Mouse (Mus musculus) heart, embryonic 14.5 days (tissue): Measurements from ENCODE around the gene Dcpp1. TPM values are rescaled to one million over a fixed set of nuclear protein-coding genes. Genes with fewer than 3 reads are reported as not detected.
A peak's percentile ranks its signal among the peaks of the same experiment; 100 is the strongest.

Source experiments
- ATAC-seq: fragments of 200-750 bp; cut with Nextera tagmentation; 2 replicates; pipeline ENCODE4 v1.8.0; 2017; ENCODE audit warnings: low read depth, moderate TSS enrichment; ENCODE audit not compliant: insufficient number of reproducible peaks, insufficient read depth, low FRiP score
- H3K27ac ChIP-seq, 2 experiments: fragments of 200-500 bp in 1 of 2; fragments of 300-500 bp in 1 of 2; sonication (generic) in 1 of 2; replicated peaks in 1 of 2; 2 replicates each; pipeline ENCODE4 v1.5.1; 2012 to 2014; ENCODE audit warnings: low read depth in 2 of 2, low read length in 2 of 2, control low read depth in 1 of 2, mild to moderate bottlenecking in 1 of 2, mixed read lengths in 1 of 2; ENCODE audit not compliant: control insufficient read depth in 1 of 2, insufficient read depth in 1 of 2
- H3K27me3 ChIP-seq: fragments of 300-500 bp; sonication (generic); 2 replicates; pipeline ENCODE4 v1.6.1; 2014; ENCODE audit warnings: mild to moderate bottlenecking, low read length, control low read depth; ENCODE audit not compliant: control insufficient read depth, insufficient read depth
- H3K36me3 ChIP-seq: fragments of 300-500 bp; sonication (generic); 2 replicates; pipeline ENCODE4 v1.6.1; 2014; ENCODE audit warnings: mild to moderate bottlenecking, control low read depth, low read length, mixed read lengths; ENCODE audit not compliant: control insufficient read depth, insufficient read depth
- H3K4me1 ChIP-seq, 2 experiments: fragments of 200-500 bp in 1 of 2; fragments of 300-500 bp in 1 of 2; sonication (generic) in 1 of 2; 2 replicates each; pipeline ENCODE4 v1.6.1; 2012 to 2014; ENCODE audit warnings: low read length in 2 of 2, control low read depth in 1 of 2, mixed read lengths in 1 of 2; ENCODE audit not compliant: control insufficient read depth in 2 of 2, insufficient read depth in 2 of 2
- H3K4me2 ChIP-seq: fragments of 300-500 bp; sonication (generic); 2 replicates; pipeline ENCODE4 v1.6.1; 2014; ENCODE audit warnings: mild to moderate bottlenecking, low read length
- H3K4me3 ChIP-seq, 2 experiments: fragments of 200-500 bp in 1 of 2; fragments of 300-500 bp in 1 of 2; sonication (generic) in 1 of 2; 2 replicates each; pipeline ENCODE4 v1.5.1; 2012 to 2014; ENCODE audit warnings: low read length in 2 of 2, mild to moderate bottlenecking in 2 of 2, control low read depth in 1 of 2, low read depth in 1 of 2, moderate library complexity in 1 of 2; ENCODE audit not compliant: control insufficient read depth in 1 of 2, insufficient read depth in 1 of 2
- H3K9ac ChIP-seq: fragments of 300-500 bp; sonication (generic); 2 replicates; pipeline ENCODE4 v1.6.1; 2014; ENCODE audit warnings: mild to moderate bottlenecking, low read length
- H3K9me3 ChIP-seq: fragments of 300-500 bp; sonication (generic); 2 replicates; pipeline ENCODE4 v1.6.1; 2016; ENCODE audit warnings: low read length, control low read depth; ENCODE audit not compliant: control insufficient read depth
- whole genome bisulfite sequencing: fragments of 180-500 bp; shearing (Covaris S2); extraction: QIAGEN DNeasy Blood & Tissue Kit; methylation state at CpG from one replicate; pipeline ENCODE4 v1.1.7; 2014; 5-methylcytosine and 5-hydroxymethylcytosine counted together
- polyA plus RNA-seq: library from polyadenylated mRNA; unstranded; fragments of >200 nt; fragmentation: Nextera tagmentation; extraction: Ambion mirVana; gene quantifications from 2 replicates; pipeline ENCODE4 v1.2.1, GENCODE M21; 2014

The Dcpp1 gene
- polyA plus RNA-seq, 1 experiment from 2014 or later: not detected

GRCm38 (mm10) chr17:23850853-23851749 is 29.6 kb upstream of the Dcpp1 start:
- WGBS: 48% methylated on average over 18 of the region's 19 CpGs
- Histone ChIP-seq H3K9ac (no peak overlapping the region), H3K27me3 (no peaks in the 10 kb centered on the region), H3K36me3 (no peaks in the 10 kb centered on the region), H3K9me3 (no peaks in the 10 kb centered on the region), H3K27ac (no peak overlapping the region), H3K4me3 (no peak overlapping the region), H3K4me1 (peaks cover 5 to 7% of the 10 kb centered on the region in 2 experiments), H3K4me2 (no peak overlapping the region)
- no peak for ATAC-seq

GRCm38 (mm10) chr17:23853292-23853691 is 27.4 kb upstream of the Dcpp1 start:
- no peak for ATAC-seq
- Histone ChIP-seq H3K4me2 (no peak overlapping the region), H3K4me3 (no peak overlapping the region), H3K27me3 (no peaks in the 10 kb centered on the region), H3K9ac (no peak overlapping the region), H3K4me1 (peaks cover 5 to 7% of the 10 kb centered on the region in 2 experiments), H3K9me3 (no peaks in the 10 kb centered on the region), H3K36me3 (no peaks in the 10 kb centered on the region), H3K27ac (no peak overlapping the region)
- WGBS: 42% methylated on average over 5 of the region's 5 CpGs

DNA sequence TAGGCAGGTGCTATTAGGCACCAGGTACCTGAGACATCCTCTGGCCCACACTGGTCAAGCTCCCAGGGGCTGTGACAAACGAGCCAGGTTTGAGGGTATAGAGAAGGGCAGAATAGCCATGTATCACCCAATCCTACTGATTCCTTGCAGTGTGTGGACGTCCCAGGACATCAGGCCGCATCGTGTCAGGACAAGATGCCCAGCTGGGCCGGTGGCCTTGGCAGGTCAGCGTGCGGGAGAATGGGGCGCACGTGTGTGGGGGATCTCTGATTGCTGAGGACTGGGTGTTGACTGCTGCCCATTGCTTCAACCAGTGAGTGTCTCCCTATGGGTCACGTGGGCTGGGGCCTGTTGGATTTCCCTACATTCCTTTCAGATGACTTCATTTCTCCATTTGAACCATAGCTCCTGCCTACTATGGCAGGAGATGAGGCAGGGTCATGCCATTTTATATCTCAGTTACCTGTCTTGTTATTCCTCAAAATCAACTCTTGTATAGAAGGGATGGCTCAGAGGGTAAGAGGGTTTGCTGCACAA is 26.4 kb upstream of the Dcpp1 start:
- no peak overlapping the region for H3K9ac ChIP-seq
- peaks cover 5 to 7% of the 10 kb centered on the region in 2 experiments for H3K4me1 ChIP-seq
- H3K4me2 ChIP-seq: no peak overlapping the region
- H3K27ac ChIP-seq: no peak overlapping the region; a peak in 1 of 4 replicates
- H3K4me3 ChIP-seq: no peak overlapping the region
- no peaks in the 10 kb centered on the region for H3K9me3 ChIP-seq
- 50% methylated on average over 10 of the region's 10 CpGs for WGBS
- no peaks in the 10 kb centered on the region for H3K27me3 ChIP-seq
- 0 out of 2 replicates have a peak, but pooled peaks have one; percentile 25 for ATAC-seq
- H3K36me3 ChIP-seq: no peaks in the 10 kb centered on the region

GRCm38 (mm10) chr17:23857193-23857592 is 23.5 kb upstream of the Dcpp1 start:
- ATAC-seq: no peak
- H3K9me3 ChIP-seq: no peaks in the 10 kb centered on the region
- no peak overlapping the region for H3K27ac ChIP-seq
- no peak overlapping the region for H3K9ac ChIP-seq
- WGBS: 81% methylated on average over 6 of the region's 6 CpGs
- no peaks in the 10 kb centered on the region for H3K27me3 ChIP-seq
- H3K4me1 ChIP-seq: peaks cover 5 to 7% of the 10 kb centered on the region in 2 experiments
- no peaks in the 10 kb centered on the region for H3K36me3 ChIP-seq
- H3K4me2 ChIP-seq: no peak overlapping the region
- no peak overlapping the region for H3K4me3 ChIP-seq

- H3K4me1 ChIP-seq: peaks cover 5 to 7% of the 10 kb centered on the region in 2 experiments
- WGBS: 76% methylated on average over 2 of the region's 2 CpGs
- H3K9ac ChIP-seq: no peak overlapping the region
- ATAC-seq: no peak
- no peak overlapping the region for H3K4me2 ChIP-seq
- H3K27ac ChIP-seq: no peak overlapping the region
- no peaks in the 10 kb centered on the region for H3K27me3 ChIP-seq
- H3K36me3 ChIP-seq: no peaks in the 10 kb centered on the region
- H3K4me3 ChIP-seq: no peak overlapping the region
- no peaks in the 10 kb centered on the region for H3K9me3 ChIP-seq
These were observed 22.8 kb upstream of the Dcpp1 start for GRCm38 (mm10) chr17:23857913-23858312.

DNA sequence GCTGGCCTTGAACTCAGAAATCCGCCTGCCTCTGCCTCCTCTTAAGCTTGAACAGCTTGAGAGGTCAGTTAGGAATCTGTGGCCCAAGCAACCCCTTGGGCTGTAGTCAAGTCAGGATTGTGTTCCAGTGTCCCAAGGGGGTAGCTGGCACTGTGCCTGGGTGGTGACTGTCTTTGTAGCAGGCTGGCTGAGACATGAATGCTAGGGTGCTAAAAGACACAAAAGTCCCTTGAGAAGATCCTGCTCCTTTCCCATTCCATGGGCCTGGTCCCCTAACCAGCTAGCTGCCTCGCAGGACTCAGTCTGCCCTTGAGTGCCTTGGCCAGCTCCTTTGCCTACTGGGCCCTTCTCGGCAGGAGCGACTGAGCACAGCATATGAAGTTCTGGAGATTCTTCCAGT is 17.8 kb upstream of the Dcpp1 start:
- Histone ChIP-seq H3K9me3 (no peaks in the 10 kb centered on the region), H3K9ac (no peak overlapping the region), H3K4me2 (no peak overlapping the region), H3K4me3 (no peak overlapping the region), H3K27me3 (no peaks in the 10 kb centered on the region), H3K27ac (no peak overlapping the region), H3K36me3 (no peaks in the 10 kb centered on the region), H3K4me1 (no peaks in the 10 kb centered on the region)
- ATAC-seq: no peak
- 93% methylated on average over 4 of the region's 4 CpGs for WGBS

DNA sequence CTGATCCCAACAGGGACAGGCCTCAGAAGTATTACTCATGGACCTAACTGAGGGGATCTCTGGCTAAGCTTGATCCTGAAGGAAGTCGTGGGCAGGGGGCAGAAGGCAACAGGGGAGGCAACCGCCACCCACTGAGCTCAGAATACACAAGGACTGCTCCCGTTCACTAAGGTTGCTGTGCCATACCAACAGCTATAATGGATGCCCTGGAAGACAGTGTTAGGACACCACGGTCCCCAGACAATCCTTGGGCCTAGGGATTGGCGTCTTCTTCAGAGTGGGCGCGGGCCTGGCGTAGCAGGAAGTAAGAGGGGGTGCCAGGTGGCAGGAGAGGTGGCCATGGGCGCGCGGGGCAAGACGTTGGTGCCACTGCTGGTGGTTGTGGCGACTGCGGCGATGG is 12.9 kb upstream of the Dcpp1 start, which contains the start of gene Prss21:
Prss21 (plus strand) TSS at position 301 of the 400 bp plus-strand sequence.
- no peak within 1 kb of the TSS for H3K4me3 ChIP-seq
- H3K4me1 ChIP-seq: no peaks in the 10 kb centered on the region
- no peak within 1 kb of the TSS for H3K4me2 ChIP-seq
- no peak for ATAC-seq
- no peaks in the 10 kb centered on the region for H3K9me3 ChIP-seq
- 76% methylated on average over 15 of the region's 15 CpGs for WGBS
- H3K36me3 ChIP-seq: no peaks in the 10 kb centered on the region
- no peak within 1 kb of the TSS for H3K9ac ChIP-seq
- H3K27me3 ChIP-seq: no peaks in the 10 kb centered on the region
- H3K27ac ChIP-seq: no peak within 1 kb of the TSS
